Mouse (Mus musculus) embryonic facial prominence, embryonic 13.5 days (tissue): ENCODE measurements around the gene Pum2. TPM values are rescaled to one million over a fixed set of nuclear protein-coding genes. Genes with fewer than 3 reads are reported as not detected.
"Not testable (repeated sequence)": the region's sequence is repeated elsewhere in the genome, so short reads cannot be mapped to it uniquely, and the experiment has no call there.

Source experiments
- ATAC-seq: fragments of 200-750 bp; cut with Nextera tagmentation; 2 replicates; pipeline ENCODE4 v1.8.0; 2017; ENCODE audit warnings: low read depth; ENCODE audit not compliant: insufficient number of reproducible peaks, insufficient read depth, low FRiP score, low TSS enrichment
- H3K27ac ChIP-seq: fragments of 300-500 bp; sonication (generic); 2 replicates; pipeline ENCODE4 v1.5.1; 2015; ENCODE audit warnings: moderate library complexity, mild to moderate bottlenecking, inconsistent platforms
- H3K27me3 ChIP-seq: fragments of 300-500 bp; sonication (generic); 2 replicates; pipeline ENCODE4 v1.6.1; 2015; ENCODE audit warnings: mild to moderate bottlenecking, inconsistent platforms
- H3K36me3 ChIP-seq: fragments of 300-500 bp; sonication (generic); 2 replicates; pipeline ENCODE4 v1.6.1; 2015; ENCODE audit warnings: mild to moderate bottlenecking, inconsistent platforms
- H3K4me1 ChIP-seq: fragments of 300-500 bp; sonication (generic); 2 replicates; pipeline ENCODE4 v1.6.1; 2015; ENCODE audit warnings: inconsistent platforms
- H3K4me2 ChIP-seq: fragments of 300-500 bp; sonication (generic); 2 replicates; pipeline ENCODE4 v1.6.1; 2015; ENCODE audit warnings: moderate library complexity, mild to moderate bottlenecking, inconsistent platforms
- H3K4me3 ChIP-seq: fragments of 300-500 bp; sonication (generic); 2 replicates; pipeline ENCODE4 v1.5.1; 2015; ENCODE audit warnings: mild to moderate bottlenecking, inconsistent platforms
- H3K9ac ChIP-seq: fragments of 300-500 bp; sonication (generic); 2 replicates; pipeline ENCODE4 v1.6.1; 2015; ENCODE audit warnings: mild to moderate bottlenecking, inconsistent platforms
- H3K9me3 ChIP-seq: fragments of 300-500 bp; sonication (generic); 2 replicates; pipeline ENCODE4 v1.6.1; 2016; ENCODE audit warnings: inconsistent platforms
- WGBS: fragments of 180-500 bp; shearing (Covaris S2); methylation state at CpG from one replicate; pipeline ENCODE4 v1.1.7; 2015; ENCODE audit warnings: mixed read lengths; 5-methylcytosine and 5-hydroxymethylcytosine counted together
- polyA plus RNA-seq: library from polyadenylated mRNA; unstranded; fragments of >200 nt; fragmentation: Nextera tagmentation; extraction: Ambion mirVana; gene quantifications from 2 replicates; pipeline ENCODE4 v1.2.1, GENCODE M21; 2015

The Pum2 gene
- polyA plus RNA-seq, 1 experiment from 2014 or later, result 50.2 TPM

DNA sequence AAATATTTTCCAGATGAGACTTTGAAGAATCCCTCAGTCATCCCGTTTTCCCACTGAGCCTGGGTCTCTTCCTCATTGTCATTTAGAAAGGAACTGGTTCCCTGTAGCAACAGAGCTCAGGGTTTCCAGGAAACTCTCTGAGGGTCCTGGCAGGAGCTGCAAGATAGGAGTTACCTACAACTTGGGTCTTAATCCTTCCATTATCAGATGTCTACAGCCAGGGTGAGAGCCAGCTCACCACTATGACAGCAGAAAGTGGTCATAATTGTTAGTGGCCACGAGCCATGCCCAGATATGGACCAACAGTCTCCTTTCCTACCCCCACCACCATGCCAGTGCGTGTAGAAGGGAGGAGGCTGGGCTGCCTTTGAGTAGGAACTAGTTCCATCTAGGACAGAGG is 23.9 kb upstream of the Pum2 start:
- ATAC-seq, H3K4me3 ChIP-seq, H3K4me2 ChIP-seq, H3K9me3 ChIP-seq, H3K36me3 ChIP-seq, H3K4me1 ChIP-seq, H3K9ac ChIP-seq, H3K27ac ChIP-seq, H3K27me3 ChIP-seq: not testable (repeated sequence)
- WGBS, result 58% methylated on average over 3 of the region's 3 CpGs

DNA sequence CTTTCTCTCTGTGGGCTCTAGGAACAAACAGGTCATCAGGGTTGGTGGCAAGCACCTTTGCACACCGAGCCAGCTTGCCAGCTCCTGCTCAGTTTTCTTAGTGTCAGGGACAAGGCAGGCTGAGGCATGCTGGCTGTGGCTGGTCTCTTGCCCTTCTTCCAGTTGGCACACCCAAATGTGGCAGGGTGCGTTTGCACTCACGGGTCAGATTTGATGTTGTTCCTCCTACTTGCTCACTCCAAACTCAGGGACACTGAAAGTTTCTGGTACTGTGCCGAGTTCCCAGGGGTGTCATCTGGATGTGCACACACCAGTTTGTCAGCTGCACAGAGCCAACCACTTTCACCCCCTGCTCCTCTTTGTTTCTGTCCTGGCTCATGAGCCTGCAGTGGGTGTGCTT is 17.3 kb upstream of the Pum2 start:
- H3K4me3 ChIP-seq, result no peak overlapping the region
- H3K27me3 ChIP-seq, result no peaks in the 10 kb centered on the region
- ATAC-seq, result no peak
- no peaks in the 10 kb centered on the region for H3K9me3 ChIP-seq
- H3K9ac ChIP-seq, result no peak overlapping the region
- no peak overlapping the region for H3K27ac ChIP-seq
- 86% methylated on average over 4 of the region's 4 CpGs for WGBS
- H3K36me3 ChIP-seq, result no peaks in the 10 kb centered on the region
- no peaks in the 10 kb centered on the region for H3K4me1 ChIP-seq
- no peak overlapping the region for H3K4me2 ChIP-seq

DNA sequence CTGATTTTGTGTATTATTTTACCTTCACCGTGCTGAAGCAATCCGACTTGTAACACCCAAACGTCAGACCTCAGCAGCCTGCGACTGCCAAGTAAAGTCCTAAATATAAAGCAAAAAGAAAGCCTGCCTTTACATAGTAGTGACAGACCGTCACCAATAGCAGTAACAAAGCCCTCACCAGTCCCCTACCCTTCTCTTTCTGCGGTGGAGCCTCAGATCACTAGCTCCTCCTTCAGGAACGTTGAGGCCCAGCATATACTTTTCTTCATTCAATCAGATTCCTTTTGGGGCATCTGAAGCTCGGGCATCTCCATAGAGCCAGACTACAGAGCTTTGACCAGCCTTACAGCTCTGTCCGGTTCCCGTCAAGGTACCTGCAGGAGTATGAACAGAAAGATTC is 16.8 kb upstream of the Pum2 start:
- H3K9me3 ChIP-seq, result no peaks in the 10 kb centered on the region
- H3K4me3 ChIP-seq, result no peak overlapping the region
- H3K4me2 ChIP-seq, result no peak overlapping the region
- H3K27me3 ChIP-seq, result no peaks in the 10 kb centered on the region
- no peaks in the 10 kb centered on the region for H3K4me1 ChIP-seq
- no peak overlapping the region for H3K27ac ChIP-seq
- H3K9ac ChIP-seq, result no peak overlapping the region
- H3K36me3 ChIP-seq, result no peaks in the 10 kb centered on the region
- WGBS, result 73% methylated on average over 10 of the region's 10 CpGs
- no peak for ATAC-seq

DNA sequence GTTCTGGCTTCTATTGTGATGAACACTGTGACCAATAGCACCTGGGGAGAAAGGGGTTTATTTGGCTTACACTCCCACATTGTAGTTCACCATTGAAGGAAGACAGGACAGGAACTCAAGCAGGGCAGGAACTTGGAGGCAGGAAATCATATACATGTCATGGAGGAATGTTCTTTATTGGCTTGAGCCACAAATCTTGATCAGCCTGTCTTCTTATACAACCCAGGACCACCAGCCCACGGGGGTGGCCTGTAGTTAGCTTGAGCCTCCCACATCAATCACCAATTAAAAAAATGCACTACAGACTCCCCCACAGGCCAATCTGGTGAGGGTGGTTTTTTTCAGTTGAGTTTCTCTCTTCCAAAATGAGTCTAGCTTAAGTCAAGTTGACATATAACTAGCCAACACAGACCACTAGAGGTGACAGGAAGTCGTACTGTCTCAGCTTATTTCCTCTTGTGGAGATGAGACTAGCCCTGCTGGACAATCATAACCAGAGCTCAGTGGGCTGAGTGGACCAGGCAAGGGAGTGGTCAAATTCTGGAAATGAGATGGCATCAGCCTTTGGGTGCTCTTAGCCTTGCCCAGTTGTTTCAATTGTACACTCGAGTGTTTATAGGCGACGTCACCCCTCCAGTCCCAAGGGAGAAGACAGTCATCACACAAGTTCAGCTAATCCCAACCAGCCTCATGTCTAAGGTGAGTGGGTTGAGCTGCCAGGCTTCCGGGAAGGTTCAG is 16.1 kb upstream of the Pum2 start:
- Histone ChIP-seq H3K9ac (no peak overlapping the region), H3K36me3 (no peaks in the 10 kb centered on the region), H3K4me1 (no peaks in the 10 kb centered on the region), H3K4me3 (no peak overlapping the region), H3K27ac (no peak overlapping the region), H3K4me2 (no peak overlapping the region), H3K27me3 (no peaks in the 10 kb centered on the region), H3K9me3 (no peaks in the 10 kb centered on the region)
- 86% methylated on average over 6 of the region's 6 CpGs for WGBS
- ATAC-seq, result no peak

DNA sequence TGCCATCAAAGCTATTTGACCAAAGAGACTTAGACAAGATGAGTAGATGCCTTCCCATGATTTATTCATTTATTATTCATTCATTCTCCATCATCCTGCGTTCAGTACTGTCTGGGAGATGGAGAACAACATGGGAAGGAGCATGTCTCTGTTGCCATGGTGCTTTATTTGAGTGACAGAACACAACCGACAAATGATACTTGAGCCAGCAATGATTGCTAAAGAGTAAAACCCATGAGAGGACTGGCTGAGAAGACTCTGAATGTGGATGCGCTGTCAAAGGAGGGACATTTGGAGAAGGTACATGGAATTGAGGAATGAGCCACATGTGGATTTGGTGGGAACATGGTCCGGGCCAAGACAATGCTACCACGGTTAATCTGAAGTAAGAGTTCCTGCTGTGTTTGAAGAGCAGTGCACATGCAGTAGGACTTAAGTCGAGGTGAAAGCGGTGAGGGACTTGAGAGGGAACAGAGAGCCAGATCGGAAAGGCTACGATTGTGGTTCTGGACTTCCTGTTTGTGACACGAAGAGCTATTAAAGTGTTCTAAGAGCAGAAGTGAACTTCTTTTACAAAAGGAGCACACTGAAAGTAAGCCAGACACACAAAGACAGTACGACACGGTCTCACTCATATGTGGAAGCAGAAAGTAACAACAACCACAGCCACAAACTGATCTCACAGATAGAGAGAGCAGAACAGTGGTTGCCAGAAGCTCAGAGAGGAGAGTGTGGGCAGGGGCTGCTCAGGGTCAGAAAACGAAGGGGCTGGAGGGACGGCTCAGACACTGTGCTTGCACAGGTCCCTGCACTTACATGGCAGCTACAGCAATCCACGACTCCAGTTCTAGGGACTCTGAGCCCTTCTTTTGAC is 14.3 kb upstream of the Pum2 start:
- H3K9me3 ChIP-seq, result no peaks in the 10 kb centered on the region
- H3K4me3 ChIP-seq, result no peak overlapping the region
- H3K27ac ChIP-seq, result no peak overlapping the region
- no peaks in the 10 kb centered on the region for H3K36me3 ChIP-seq
- ATAC-seq, result no peak
- no peaks in the 10 kb centered on the region for H3K4me1 ChIP-seq
- no peak overlapping the region for H3K9ac ChIP-seq
- WGBS, result 87% methylated on average over 15 of the region's 15 CpGs
- no peak overlapping the region for H3K4me2 ChIP-seq
- H3K27me3 ChIP-seq, result no peaks in the 10 kb centered on the region

DNA sequence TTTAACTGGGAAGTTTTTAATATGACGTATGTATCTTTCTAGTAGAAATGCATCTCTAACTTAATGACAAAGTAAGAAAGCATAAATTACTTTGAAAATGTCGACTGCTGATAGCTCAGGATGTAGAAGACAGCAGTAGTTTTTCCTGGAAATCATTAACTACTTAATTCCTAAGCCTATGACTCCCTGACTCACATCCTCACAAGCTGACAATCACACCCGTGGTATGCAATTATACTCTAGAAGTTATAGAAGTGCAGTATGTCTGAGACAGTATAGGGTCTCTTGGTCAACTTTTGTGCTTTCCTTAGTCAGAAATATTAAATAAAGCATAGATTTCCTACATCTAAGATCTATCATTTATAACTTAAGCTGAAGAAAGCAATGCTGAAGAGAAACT is 12.2 kb upstream of the Pum2 start:
- Histone ChIP-seq H3K27me3 (no peaks in the 10 kb centered on the region), H3K9me3 (no peaks in the 10 kb centered on the region), H3K36me3 (no peaks in the 10 kb centered on the region), H3K4me2 (no peak overlapping the region), H3K4me3 (no peak overlapping the region), H3K9ac (no peak overlapping the region), H3K27ac (no peak overlapping the region), H3K4me1 (no peaks in the 10 kb centered on the region)
- 59% methylated on average over 3 of the region's 3 CpGs for WGBS
- no peak for ATAC-seq

DNA sequence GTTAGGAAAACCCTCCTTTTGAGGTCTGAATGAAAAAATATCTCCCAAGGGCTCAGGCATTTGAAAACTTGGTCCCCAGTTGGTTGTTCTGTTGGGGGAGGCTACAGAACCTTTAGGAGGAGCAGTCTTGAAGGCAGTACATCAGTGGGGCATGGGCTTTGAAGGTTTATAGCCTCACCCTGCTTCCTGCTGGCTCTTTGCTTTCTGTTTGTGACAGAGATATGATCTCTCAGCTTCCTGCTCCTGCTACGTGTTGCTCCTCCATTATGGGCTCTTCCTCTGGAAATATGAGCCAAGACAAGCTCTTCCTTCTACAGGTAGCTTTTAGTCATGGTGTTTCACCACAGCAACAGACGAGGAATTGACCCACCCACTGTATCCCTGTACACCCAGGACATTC is 11.8 kb upstream of the Pum2 start:
- no peaks in the 10 kb centered on the region for H3K4me1 ChIP-seq
- no peaks in the 10 kb centered on the region for H3K9me3 ChIP-seq
- ATAC-seq, result no peak
- no peak overlapping the region for H3K4me2 ChIP-seq
- no peak overlapping the region for H3K4me3 ChIP-seq
- no peak overlapping the region for H3K9ac ChIP-seq
- no peaks in the 10 kb centered on the region for H3K27me3 ChIP-seq
- no peaks in the 10 kb centered on the region for H3K36me3 ChIP-seq
- H3K27ac ChIP-seq, result no peak overlapping the region
- 27% methylated on average over 2 of the region's 2 CpGs for WGBS

DNA sequence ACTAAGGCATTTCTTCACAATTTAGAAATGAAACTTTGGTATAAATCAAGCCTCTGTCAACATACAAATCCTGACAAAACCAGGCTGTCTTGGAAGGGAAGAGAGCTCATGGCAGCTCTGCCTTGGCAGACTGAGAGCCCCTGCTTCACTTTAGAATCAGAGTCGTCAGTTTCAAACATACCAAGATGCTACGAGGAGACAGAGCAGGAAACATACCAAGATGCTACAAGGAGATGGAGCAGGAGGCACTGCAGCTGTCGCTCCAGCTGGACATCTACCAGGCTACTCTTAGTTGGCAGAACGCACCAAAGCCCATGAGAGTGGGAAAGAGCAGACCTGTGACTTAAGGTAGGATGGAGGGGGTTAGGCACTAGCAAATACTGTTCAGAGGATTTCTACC is 11.2 kb upstream of the Pum2 start:
- WGBS, result 79% methylated on average over 4 of the region's 4 CpGs
- H3K4me1 ChIP-seq, result no peaks in the 10 kb centered on the region
- H3K9me3 ChIP-seq, result no peaks in the 10 kb centered on the region
- H3K4me2 ChIP-seq, result no peak overlapping the region
- H3K27me3 ChIP-seq, result no peaks in the 10 kb centered on the region
- H3K36me3 ChIP-seq, result no peaks in the 10 kb centered on the region
- H3K4me3 ChIP-seq, result no peak overlapping the region
- no peak for ATAC-seq
- no peak overlapping the region for H3K9ac ChIP-seq
- H3K27ac ChIP-seq, result no peak overlapping the region

DNA sequence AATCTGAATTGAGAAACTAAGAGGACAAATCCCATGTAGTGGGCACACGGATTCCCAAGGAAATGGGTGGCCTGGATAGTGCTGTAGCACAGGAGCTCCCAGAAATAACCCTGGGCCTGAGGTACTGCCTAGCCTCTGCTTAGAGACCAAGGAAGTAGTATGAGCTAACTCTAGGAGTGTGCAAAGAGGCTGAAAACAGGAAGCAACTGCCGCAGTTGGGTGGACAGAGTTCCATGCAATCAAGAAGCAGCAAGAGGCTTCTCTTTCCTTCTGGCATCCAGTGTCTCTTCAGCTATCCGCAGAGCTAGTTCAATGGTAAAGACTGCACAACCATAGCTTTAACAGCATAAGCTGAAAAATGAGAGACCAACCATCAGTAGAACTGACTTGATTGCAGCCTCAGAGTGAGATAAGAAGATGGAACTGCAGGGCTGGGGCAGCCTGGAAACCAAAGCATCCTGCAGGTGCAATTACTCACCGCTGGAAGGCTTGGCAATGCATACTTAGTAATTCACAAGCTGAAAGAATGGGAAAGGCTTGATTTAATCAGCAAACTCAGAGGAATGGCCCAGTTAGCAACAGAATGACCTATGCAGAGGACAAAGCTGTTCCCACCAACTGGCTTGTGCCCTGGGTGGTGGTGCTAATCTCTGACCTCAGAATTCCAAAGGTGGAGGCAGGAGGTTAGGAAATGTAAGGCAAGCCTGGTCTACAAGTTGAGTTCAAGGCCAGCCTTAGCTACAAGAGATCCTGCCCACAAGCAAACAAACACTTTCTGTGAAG is 6.3 kb upstream of the Pum2 start:
- no peak for ATAC-seq
- no peak overlapping the region for H3K27ac ChIP-seq
- H3K4me2 ChIP-seq, result no peak overlapping the region
- H3K27me3 ChIP-seq, result no peaks in the 10 kb centered on the region
- no peak overlapping the region for H3K9ac ChIP-seq
- H3K36me3 ChIP-seq, result no peaks in the 10 kb centered on the region
- H3K4me3 ChIP-seq, result no peak overlapping the region
- no peaks in the 10 kb centered on the region for H3K4me1 ChIP-seq
- peaks cover 5% of the 10 kb centered on the region; the same call in 1 of the 2 replicates for H3K9me3 ChIP-seq
- WGBS, result 81% methylated on average over 4 of the region's 4 CpGs

DNA sequence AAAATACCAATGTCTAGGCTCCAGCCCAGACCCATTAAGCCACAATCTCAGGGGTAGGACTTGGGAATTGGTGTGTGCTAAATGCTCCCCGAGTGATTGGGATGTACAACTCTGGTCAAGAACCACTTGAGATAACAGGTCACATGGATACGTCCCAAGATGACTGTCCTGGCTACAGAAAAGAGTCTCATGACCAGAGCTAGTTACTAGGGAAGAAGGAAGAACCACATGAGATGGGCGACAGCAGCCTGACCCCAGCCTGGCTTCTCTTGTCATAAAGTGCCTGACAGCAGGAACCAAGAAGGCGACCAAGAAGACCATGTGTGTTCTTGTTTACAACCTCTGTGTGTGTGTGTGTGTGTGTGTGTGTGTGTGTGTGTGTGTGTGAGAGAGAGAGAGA is 4.5 kb upstream of the Pum2 start:
- Histone ChIP-seq H3K4me3 (no peak overlapping the region), H3K27me3 (no peaks in the 10 kb centered on the region), H3K4me2 (no peak overlapping the region), H3K9me3 (peaks cover 5% of the 10 kb centered on the region; the same call in 1 of the 2 replicates), H3K4me1 (no peaks in the 10 kb centered on the region; the same call in 1 of the 2 replicates), H3K9ac (no peak overlapping the region), H3K36me3 (no peaks in the 10 kb centered on the region), H3K27ac (no peak overlapping the region)
- ATAC-seq, result no peak
- 77% methylated on average over 4 of the region's 4 CpGs for WGBS

DNA sequence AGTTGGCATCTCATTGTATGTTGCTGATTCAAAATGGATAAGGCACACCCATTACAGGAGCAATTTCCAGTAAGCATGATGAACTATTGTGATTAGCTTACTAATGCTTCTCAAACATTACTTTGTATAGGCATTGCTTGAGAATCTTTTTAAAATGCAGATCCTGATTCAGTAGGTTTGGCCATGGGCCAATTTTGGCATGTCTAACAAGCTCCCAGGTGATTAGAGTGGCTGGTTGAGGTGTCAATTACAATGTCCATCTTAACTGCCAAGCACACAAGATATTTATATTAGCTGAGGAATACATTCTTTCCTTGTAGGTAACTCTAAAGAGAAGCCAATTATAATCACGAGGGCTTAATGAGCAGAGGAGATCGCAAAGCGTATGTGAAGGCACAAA is 4.1 kb upstream of the Pum2 start:
- H3K4me2 ChIP-seq, result no peak overlapping the region
- no peak overlapping the region for H3K27ac ChIP-seq
- H3K27me3 ChIP-seq, result no peaks in the 10 kb centered on the region
- no peak overlapping the region for H3K9ac ChIP-seq
- no peak overlapping the region for H3K4me3 ChIP-seq
- no peaks in the 10 kb centered on the region; the same call in 1 of the 2 replicates for H3K4me1 ChIP-seq
- no peaks in the 10 kb centered on the region for H3K36me3 ChIP-seq
- WGBS, result 82% methylated on average over 3 of the region's 3 CpGs
- no peak for ATAC-seq
- H3K9me3 ChIP-seq, result peaks cover 5% of the 10 kb centered on the region; the same call in 1 of the 2 replicates
